Mouse (Mus musculus) spleen, postnatal 10 days (tissue): Measurements from ENCODE around the gene Exoc4.

Experiments used
- DNase-seq, 2 experiments: peaks; one replicate each; pipeline ENCODE4 v3.0.0; 2021 to 2022; ENCODE audit warnings: low spot score in 2 of 2

Gene Exoc4

GRCm38 (mm10) chr6:33248894-33249758, at the start of gene Exoc4:
Exoc4 (plus strand) TSS chr6:33249085.
- DNase-seq, result peak; percentile 81 to 93

DNA sequence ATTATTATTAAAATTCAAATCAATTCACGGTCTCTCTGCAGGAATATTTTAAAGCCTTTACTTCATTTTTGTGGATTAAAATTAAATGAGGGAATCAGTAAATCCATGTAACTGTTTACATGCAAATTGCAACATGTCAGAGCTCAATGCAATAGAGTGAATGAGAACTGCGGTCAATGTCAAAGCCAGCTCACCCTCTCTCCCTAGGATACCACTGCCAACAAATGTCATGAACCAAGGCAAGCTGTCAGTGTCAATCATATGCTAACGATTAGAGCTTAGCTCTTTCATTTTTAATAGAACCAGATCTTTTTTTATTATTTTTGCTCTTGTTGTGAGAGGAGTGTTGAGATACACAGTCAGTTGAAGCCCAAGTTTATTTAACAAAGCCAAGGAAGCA, 30.1 kb upstream of the Exoc4 start:
- no peak for DNase-seq

GRCm38 (mm10) chr6:33226700-33227099, 22.2 kb upstream of the Exoc4 start:
- DNase-seq, result no peak

DNA sequence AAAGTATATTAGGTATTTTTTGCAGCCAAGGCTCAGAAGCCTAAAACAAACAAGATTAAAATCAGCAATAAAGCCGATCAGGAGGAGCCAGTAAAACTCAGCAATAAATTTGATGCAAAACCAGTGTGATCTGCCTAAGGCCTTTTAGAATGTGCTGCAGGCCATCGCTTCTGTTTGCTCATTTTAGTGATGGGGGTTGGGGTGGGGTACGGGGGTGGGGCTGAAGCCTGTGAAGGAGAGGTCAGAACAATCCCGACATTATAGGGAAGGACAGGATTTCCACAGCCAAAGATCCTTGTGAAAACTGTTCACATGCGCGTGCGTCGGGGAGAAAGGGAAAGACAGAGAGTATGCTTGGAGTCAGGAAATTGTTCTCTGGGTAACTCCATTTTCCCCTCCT, 21.5 kb upstream of the Exoc4 start:
- no peak for DNase-seq

DNA sequence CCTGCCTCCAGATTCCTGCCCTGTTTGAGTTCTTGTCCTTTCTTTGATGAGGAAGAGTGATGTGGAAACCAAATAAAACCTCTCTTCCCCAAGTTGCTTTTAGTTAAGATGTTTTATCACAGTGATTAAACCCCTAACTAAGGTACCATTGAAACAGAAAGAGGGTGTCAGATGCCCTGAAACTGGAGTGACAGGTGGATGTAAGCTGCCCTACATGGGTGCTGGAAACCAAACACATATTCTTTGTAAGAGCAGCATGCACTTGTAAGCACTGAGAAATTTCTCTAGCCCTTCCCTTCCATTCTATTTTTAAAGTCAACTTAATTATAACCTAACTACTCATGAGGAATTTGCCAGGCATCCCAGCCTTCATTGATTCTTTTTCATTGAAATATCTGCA, 7.6 kb upstream of the Exoc4 start:
- no peak for DNase-seq

GRCm38 (mm10) chr6:33244546-33244945, 4.3 kb upstream of the Exoc4 start:
- no peak for DNase-seq

DNA sequence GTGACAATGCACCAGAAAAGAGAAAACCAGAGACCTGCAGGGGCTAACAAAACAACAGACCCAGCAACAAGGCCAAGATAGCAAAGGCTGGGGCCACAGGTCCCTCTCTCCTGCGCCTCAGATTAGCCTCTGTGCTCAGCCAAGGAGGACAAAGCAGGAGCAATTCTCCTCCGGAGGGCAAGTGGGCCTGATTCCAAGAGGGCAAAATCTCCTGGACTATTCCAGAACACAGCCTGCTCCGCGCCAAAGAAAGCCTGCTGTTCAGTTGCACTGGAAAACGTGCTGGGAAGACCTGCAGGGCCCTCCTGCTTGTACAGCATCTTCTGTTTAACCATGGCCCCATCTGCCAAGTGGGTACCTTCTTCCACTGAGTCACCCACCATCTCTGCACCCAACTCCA, 1.7 kb upstream of the Exoc4 start:
- DNase-seq, result no peak

GRCm38 (mm10) chr6:33247576-33248355, 1.1 kb upstream of the Exoc4 start:
- DNase-seq, result no peak

DNA sequence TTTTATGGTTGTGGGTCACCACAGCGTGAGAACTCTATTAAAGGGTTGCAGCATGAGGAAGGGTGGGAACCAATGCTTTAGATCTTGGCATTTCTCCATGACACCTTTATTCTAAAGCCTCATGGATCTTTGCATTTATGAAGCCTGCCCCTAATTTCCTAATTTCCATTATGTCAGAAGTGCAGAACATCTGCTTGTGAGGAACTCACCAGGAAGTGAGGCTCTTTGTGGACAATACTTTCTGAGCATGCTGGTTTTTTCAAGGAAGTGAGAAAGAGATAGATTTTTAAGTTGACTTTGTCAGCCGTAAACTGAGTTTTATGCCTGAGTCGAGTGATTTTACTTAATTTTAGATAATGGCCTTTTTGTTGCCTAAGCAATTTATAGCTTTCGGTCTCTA, 7.8 kb downstream of the Exoc4 start:
- DNase-seq, result no peak

GRCm38 (mm10) chr6:33257076-33257789, 8.3 kb downstream of the Exoc4 start:
- no peak for DNase-seq

GRCm38 (mm10) chr6:33259926-33260325, 11.0 kb downstream of the Exoc4 start:
- no peak for DNase-seq

DNA sequence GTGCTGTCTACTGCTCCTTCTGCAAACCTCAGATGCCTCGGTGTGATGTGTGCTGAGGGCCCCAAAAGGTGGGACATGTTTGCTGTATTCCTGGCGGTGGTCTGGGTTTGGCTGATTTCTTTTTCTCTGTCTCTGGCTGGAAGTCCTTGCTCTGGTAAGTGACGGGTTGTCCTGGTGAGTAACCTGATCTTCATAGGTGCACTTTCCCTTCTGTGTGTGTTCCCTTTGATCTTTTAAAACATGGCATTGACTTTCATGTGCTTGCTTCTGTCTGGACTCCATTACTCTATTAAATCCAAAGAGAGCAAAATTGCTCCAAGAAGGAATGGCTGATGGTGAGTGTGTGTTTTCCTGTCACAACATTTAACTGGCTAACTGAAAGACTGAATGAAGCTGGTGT, 12.7 kb downstream of the Exoc4 start:
- DNase-seq, result no peak

- no peak for DNase-seq
Measured at GRCm38 (mm10) chr6:33263950-33264349, 15.1 kb downstream of the Exoc4 start.

GRCm38 (mm10) chr6:33264388-33264787, 15.5 kb downstream of the Exoc4 start:
- no peak for DNase-seq

- no peak for DNase-seq
Measured at GRCm38 (mm10) chr6:33267571-33267970, 18.7 kb downstream of the Exoc4 start.

DNA sequence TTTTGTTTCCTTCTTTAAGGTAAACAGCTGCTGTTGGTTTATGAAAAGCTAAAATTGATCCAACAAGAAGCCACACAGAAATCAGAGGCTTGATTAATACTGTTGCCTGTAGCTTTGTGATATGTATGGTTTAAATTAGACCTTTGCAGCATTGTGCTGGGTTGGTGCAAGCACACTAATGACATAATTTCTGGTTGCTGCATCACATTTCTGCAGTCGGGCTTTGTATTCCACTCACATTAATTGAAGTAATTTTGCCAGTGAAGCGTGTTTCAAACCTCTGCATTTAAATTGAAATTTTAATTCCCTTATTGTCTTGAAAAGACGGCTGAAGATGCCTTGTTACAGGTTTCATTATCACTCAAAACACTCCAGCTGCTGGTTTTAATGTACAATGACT, 34.6 kb downstream of the Exoc4 start:
- no peak for DNase-seq

GRCm38 (mm10) chr6:33283936-33284335, 35.1 kb downstream of the Exoc4 start:
- DNase-seq, result no peak

- no peak for DNase-seq
Measured at GRCm38 (mm10) chr6:33286376-33286775, 37.5 kb downstream of the Exoc4 start.

- no peak for DNase-seq
Measured at GRCm38 (mm10) chr6:33294626-33295025, 45.7 kb downstream of the Exoc4 start.

- no peak for DNase-seq
Measured at GRCm38 (mm10) chr6:33297566-33297965, 48.7 kb downstream of the Exoc4 start.

GRCm38 (mm10) chr6:33298768-33299167, 49.9 kb downstream of the Exoc4 start:
- no peak for DNase-seq

- DNase-seq, result no peak
Measured at GRCm38 (mm10) chr6:33305996-33306395, 57.1 kb downstream of the Exoc4 start.
